Mouse (Mus musculus) layer of hippocampus, adult 18-20 months (tissue): ENCODE data around the gene Rbm15. TPM values are rescaled to one million over a fixed set of nuclear protein-coding genes. Genes with fewer than 3 reads are reported as not detected.

Experiments
- DNase-seq, 2 experiments: peaks; one replicate each; pipeline ENCODE4 v3.0.0; 2022; ENCODE audit warnings: low spot score in 2 of 2
- long read RNA-seq: library from polyadenylated mRNA; stranded (forward); transcript quantifications from one replicate; pipeline ENCODE4 v2.0.0, GENCODE M21; 2021
- total RNA-seq, 2 experiments: library from RNA; stranded (reverse); gene quantifications; 2 replicates each; pipeline ENCODE4 v1.2.3; 2021

Rbm15 gene
- 10 to 100 TPM; 26.2 to 27.1 TPM for total RNA-seq
- long read RNA-seq, full-length matches to known transcripts, result 12 of 12 reads
- long read RNA-seq, partial matches to known transcripts, result 0 of 12 reads
- long read RNA-seq, other reads (novel, unspliced or antisense), result 0 of 12 reads

DNA sequence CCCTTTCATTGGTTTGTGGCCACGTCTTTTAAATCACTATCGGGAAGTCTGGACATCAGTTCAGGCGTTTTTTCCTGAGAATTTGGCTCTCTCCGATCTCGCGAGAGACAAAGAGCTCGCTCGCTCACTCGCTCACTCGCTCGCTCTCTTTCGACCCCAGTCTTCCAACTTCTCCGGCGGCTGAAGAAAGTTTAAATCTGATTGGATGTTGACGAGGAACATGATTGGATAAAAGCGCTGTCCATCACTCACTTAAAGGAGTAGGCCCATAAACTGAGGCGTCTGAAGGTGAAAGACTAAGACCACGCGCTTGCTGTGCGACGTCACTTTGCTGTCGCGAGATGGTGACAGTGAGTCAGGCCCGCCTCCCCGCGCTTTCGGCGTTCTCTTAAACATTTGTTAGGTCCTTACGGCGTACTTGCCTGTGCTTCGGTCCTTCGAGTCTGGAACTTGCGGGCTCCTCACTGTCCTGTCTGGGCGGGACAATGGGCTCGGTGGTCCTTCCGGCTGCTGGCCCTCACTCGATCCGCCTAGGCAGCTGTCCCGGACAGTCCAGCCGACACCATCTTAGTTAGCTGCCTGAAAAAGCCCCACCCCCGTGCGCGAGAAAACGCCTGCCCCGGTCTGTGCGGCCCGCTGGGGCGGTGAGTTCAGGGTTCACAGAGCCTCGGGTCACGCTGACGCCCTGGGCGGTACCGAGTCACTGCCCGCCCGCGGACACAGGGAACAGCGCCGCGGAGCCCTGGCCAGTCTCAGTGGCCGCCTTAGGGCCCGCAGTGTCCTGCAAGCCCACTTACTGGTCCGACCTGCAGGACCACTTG lies at the start of gene Rbm15:
Gene Rbm15 (minus strand): TSS at position 293 of the 821 bp plus-strand sequence.
- DNase-seq, result peak; percentile 96 to 100

GRCm38 (mm10) chr3:107379422-107379821 lies 45.9 kb upstream of the Rbm15 start:
- peak; percentile 19 to 70 for DNase-seq

DNA sequence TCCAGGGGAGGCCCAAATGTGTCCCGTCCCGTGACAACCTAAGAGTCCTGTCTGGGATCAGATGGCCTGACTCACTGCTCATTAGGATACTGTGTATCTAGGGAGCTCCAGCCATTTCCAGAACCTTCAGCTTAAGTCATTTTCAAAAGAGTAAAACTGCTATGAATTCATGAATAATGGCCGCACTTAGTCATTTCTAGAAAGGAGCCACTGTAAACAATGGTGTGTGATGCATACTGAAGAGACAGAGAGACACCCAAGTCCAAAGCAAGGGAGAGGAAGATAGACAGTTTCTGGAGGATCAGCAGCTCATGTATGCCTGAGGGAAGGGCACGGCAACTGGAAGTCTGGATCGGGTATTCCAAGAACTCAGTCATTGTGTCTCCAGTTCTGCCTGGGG lies 45.2 kb upstream of the Rbm15 start:
- DNase-seq, result no peak

DNA sequence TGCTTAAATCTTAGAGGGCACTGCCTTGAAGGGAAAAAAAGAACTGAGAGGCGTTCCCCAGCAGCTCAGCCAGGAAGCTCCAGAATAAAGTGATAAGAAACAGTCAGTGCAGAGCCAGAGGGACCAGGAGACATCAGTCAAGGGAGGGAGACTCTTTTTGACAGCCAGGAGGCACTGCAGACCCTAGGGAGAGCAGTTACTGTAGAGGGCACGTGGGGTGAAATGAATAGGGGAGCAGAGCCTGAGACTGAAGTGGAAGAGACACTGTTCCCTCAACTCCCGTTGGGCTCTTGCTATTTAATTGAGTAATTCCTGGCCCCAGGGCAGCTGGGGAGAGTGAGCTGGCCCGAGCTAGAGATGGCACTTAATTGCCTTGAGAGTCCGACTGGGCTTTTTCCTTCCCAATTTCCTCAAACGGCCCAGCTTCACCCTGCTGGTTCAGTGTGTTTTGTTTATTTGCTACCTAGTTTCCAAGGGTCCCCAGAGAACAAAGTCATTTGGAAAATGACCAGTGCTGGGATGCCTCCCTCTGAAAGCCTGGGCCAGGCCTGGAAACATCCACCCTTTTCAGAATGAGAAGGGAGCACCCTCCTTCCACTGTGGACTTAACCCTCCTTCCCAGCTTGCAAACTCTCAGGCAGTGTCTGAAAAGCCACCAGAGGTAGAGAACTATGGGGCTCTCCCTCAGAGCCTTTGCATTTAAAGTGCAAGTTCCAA lies 41.6 kb upstream of the Rbm15 start:
- no peak for DNase-seq

GRCm38 (mm10) chr3:107369156-107369555 lies 35.7 kb upstream of the Rbm15 start:
- DNase-seq, result no peak

DNA sequence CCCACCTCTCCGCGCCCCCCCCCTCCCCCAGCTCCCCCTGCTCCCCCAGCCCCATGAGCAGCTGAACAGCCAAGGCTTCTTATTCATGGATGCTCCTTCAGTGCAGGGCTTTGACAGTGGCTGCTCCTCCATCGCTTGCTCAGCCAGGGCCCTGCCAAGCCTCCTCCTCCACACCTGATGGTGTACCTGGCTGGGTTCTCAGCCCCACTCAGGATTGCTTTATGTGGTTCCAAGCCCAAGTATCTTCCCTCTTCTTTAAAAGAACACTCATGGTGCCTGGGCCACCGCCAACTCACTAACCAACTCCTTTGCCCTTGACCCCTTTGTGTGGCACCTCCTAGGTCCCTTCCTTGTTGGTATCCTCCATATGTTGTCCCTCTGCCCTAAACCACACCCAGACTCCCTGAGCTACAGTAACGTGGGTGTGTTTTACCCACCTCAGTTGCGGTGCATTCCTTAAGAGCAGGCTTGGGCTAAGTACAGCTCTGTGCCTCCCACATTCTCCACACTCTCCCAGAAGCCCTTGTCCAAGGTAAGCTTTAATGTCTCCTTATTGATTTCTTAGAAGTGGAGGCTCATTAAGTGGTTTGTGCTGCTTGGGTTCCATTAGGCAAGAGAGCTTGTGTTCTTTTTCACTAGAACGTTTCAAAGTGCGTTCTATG lies 34.6 kb upstream of the Rbm15 start:
- no peak for DNase-seq

- DNase-seq, result no peak
Observed at GRCm38 (mm10) chr3:107365341-107365740, 31.9 kb upstream of the Rbm15 start.

DNA sequence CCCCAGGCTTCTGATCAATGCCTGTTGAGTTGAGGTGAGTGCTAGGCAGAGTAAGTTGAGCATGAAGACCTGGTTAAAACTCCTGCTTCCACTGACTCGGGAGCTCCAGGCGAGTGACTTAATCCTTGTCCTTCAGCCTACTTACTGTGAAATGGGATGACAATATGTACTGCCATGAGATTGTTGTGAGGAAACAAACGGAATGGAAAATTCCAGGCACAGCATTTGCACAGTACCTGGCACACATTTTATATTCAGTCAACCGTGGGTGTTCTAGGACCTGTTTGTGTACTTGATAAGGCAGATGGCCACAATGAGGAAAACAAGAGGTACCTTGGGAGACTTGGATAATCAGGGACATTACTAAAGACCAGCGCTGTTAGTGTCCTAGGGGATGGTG lies 29.9 kb upstream of the Rbm15 start:
- DNase-seq, result peak in 1 of 2 experiments; percentile 56

DNA sequence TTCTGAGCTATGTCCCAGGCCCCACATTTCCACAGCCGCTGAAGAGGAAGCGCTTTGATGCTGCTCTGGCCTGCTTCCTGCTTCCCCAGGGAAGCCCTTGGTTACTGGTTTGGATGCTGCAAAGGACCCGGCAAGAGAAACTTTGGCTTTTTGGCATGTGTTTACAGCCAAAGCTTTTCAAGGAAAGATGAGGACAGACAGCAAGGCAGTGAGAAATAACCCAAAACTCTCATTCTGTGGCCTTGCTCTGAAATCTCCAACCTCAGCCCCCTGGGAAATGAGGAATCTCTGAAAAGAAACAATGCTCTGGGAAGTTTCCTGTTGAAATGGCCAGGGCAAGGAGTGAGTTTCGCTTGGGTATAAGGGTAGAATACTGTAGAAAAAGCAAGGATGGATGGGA lies 26.9 kb upstream of the Rbm15 start:
- no peak for DNase-seq

GRCm38 (mm10) chr3:107357700-107358234 lies 24.3 kb upstream of the Rbm15 start:
- DNase-seq, result no peak

GRCm38 (mm10) chr3:107356964-107357441 lies 23.5 kb upstream of the Rbm15 start:
- peak; percentile 76 to 91 for DNase-seq

DNA sequence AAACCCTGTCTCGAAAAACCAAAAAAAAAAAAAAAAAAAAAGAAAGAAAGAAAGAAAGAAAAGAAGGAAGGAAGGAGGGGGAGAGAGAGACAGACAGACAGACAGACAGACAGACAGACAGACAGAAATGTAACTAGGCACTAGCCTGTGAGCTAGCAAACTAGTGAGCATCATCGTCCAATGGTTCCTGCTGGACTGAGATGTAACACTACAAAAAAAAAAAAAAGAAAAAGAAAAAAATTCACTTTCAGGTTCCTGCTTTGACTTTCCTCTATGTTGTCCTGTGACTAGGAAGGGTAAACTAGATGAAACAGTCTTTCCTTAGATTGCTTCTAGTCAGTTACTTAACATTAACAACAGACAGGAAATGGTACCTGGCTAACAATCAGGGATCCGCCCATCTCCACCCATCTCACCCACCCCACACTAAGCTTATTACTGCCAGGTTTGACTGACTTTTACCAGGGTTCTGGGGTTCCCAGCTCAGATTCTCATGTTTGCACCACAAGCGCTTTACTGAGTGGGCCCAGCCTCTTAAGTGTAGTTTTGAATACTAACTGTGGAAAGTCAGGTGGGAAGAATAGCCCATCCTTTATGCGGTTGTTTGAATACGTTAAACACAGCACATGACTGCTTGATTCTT lies 22.3 kb upstream of the Rbm15 start:
- no peak for DNase-seq

DNA sequence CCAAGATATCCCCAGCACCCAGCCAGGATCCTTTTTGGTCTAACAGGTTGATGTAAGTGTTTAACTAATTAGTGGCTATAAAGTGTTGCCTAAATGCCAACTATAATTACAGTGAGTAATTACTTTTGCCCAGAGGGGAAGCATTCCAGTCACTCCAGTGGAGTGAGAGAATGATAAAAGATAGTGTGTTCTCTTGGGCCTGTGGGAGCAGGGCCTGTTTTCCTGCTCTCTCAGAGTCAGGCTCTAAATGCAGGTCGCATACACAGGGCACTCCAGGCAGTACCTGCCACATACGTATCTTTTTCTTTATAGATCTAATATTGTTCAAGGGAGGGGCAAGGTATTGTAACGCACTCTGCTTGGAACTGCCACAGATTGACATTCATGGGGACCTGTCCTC lies 18.2 kb upstream of the Rbm15 start:
- no peak for DNase-seq

GRCm38 (mm10) chr3:107349006-107349405 lies 15.5 kb upstream of the Rbm15 start:
- peak in 1 of 2 experiments; percentile 45 for DNase-seq

- no peak for DNase-seq
Observed at GRCm38 (mm10) chr3:107345033-107345725, 11.7 kb upstream of the Rbm15 start.

GRCm38 (mm10) chr3:107343971-107344370 lies 10.5 kb upstream of the Rbm15 start:
- DNase-seq, result no peak

DNA sequence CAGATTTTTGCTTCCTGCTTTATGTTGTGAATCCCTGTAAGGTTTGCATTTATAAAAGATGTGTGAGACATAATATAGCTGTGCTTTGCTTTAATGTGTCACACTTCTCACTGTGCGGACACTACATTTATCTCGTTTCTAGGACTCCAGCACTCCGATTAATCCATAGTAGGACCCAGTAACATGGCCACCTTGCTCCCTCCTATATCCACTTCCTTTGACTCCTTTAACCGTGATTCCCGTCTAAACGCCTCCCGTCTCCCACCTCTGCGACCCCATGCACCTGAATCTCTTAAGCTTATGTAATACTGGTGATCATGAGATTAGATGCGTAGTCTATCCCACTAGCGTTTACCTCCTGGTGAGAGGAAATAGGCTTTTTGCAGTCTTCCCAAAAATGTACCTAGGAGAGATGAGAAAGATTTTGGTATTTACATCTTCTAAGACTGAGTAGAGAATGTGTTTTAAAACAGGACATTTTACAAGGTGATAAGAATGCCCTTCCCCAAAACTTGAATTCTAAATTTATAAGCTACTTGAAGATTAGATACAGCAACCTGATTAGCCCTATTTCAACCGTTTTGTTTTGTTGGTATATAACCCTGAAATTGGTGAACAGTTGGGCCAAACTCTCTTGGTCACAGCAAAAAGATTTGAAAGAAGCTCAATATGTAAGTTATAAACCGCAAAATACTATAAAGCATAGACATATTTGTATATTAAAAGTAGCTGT lies 895 bp upstream of the Rbm15 start:
- no peak for DNase-seq

- peak; percentile 98 to 99 for DNase-seq
Observed at GRCm38 (mm10) chr3:107332960-107333380, 503 bp downstream of the Rbm15 start.
